9 mouse cellular contexts compared by ENCODE assay signal in the genomic region with DNA sequence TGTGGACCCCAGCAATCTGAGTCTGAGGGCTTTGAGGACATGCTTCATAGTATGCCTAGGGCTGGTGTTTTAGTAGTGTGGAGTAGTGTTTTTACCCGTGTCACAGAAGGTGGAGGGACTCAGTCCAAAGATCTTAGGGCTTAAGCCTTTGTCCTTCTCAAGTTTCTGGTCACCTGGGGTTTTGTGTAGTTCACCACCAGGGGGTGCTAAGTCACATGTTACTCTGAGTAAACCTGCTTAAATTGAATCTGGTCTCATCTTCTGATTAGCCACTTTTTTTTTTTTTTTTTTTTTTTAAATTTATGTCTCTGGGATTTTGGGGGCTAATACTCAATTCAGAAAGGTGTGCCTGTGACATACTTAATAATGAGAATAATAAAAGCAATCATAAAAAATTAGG. TPM values are rescaled to one million over a fixed set of nuclear protein-coding genes. Genes with fewer than 3 reads are reported as not detected.
DNase-seq lines count a peak whose midpoint lies in the region; ATAC-seq and TF ChIP-seq lines count a peak whose summit lies in the region.
"Had no signal": no experiment of that assay in that cellular context is flagged by ENCODE, and none has a peak within 500 bp of the region (broad histone marks: within the 10 kb centered on the region; RNA-seq: fewer than 3 reads in every experiment).

No protein-coding gene starts in this region.

- peak; percentile 60 for TF ChIP-seq CTCF in left cerebral cortex, adult 2 months (IDR thresholded peaks at IDR 0.05)

- no peak overlapping the region for H3K4me3 ChIP-seq in left cerebral cortex, adult 2 months

- peak; percentile 14 for DNase-seq in left cerebral cortex, adult 11 months (ENCODE audit: low spot score)
- no peak for DNase-seq in left cerebral cortex, adult 8-10 months (ENCODE audit: low spot score in 2 of 2)
- DNase-seq in MEL-GATA-1-ER (ENCODE audit: extremely low read depth, low read depth): peak; percentile 6
- peak; percentile 28 for DNase-seq in adrenal gland, postnatal 25 days
- peak; percentile 17 to 35 for DNase-seq in frontal cortex, postnatal 36 days (ENCODE audit: low spot score in 2 of 2)
- DNase-seq in left cerebral cortex, adult 2 months (ENCODE audit: extremely low spot score in 1 of 2, low spot score in 2 of 2): peak; percentile 18 to 30
- peak; percentile 11 for DNase-seq in ovary, postnatal 36 days (ENCODE audit: low spot score)

- intact Hi-C loops in left cerebral cortex, adult 2 months (cut with DNase I): loop anchor here (1.0 kb wide), 1 partner anchor 104 kb away; no protein-coding TSS in a partner anchor

- no peak for ATAC-seq in monocyte, adult 5-6 weeks (replicated peaks; ENCODE audit: insufficient number of reproducible peaks, low FRiP score, low TSS enrichment, poor library complexity, severe bottlenecking)

- no peak overlapping the region for H3K27ac ChIP-seq in left cerebral cortex, adult 2 months
- H3K27ac ChIP-seq: macrophage had no signal

RNA-seq across cellular contexts. Expression of a gene that starts 1.6 kb away (rescaled TPM):
- total RNA-seq in left cerebral cortex, adult 8-10 months (2022): not detected
- total RNA-seq in adrenal gland, postnatal 25 days (2021): not detected in 2 replicates
- not detected for total RNA-seq in left cerebral cortex, adult 2 months (2021)
- total RNA-seq in monocyte, adult 5-6 weeks (2017): not detected in 3 replicates

RNA-seq across cellular contexts. Expression of a gene that starts 10.2 kb away (rescaled TPM):
- not detected for total RNA-seq in left cerebral cortex, adult 8-10 months (2022)
- total RNA-seq in adrenal gland, postnatal 25 days (2021): not detected in 2 replicates
- total RNA-seq in left cerebral cortex, adult 2 months (2021): not detected
- total RNA-seq in monocyte, adult 5-6 weeks (2017): not detected in 3 replicates

RNA-seq across cellular contexts. Expression of a gene that starts 10.9 kb away (rescaled TPM):
- total RNA-seq in left cerebral cortex, adult 8-10 months (2022): not detected
- not detected in 2 replicates for total RNA-seq in adrenal gland, postnatal 25 days (2021)
- not detected for total RNA-seq in left cerebral cortex, adult 2 months (2021)
- total RNA-seq in monocyte, adult 5-6 weeks (2017): not detected in 3 replicates

RNA-seq across cellular contexts. Expression of a gene that starts 19.5 kb away (rescaled TPM):
- total RNA-seq in left cerebral cortex, adult 8-10 months (2022): not detected
- not detected in 2 replicates for total RNA-seq in adrenal gland, postnatal 25 days (2021)
- not detected for total RNA-seq in left cerebral cortex, adult 2 months (2021)
- total RNA-seq in monocyte, adult 5-6 weeks (2017): not detected in 3 replicates

RNA-seq across cellular contexts. Expression of a gene that starts 25.5 kb away (rescaled TPM):
- not detected for total RNA-seq in left cerebral cortex, adult 8-10 months (2022)
- total RNA-seq in adrenal gland, postnatal 25 days (2021): not detected in 2 replicates
- not detected for total RNA-seq in left cerebral cortex, adult 2 months (2021)
- total RNA-seq in monocyte, adult 5-6 weeks (2017): not detected in 3 replicates

Comparison
In these comparisons a context has a peak if more than half of its experiments do, and no peak if none do; other contexts are left out.
1. DNase-seq: peak in left cerebral cortex, adult 11 months (single experiment), MEL-GATA-1-ER (single experiment), adrenal gland, postnatal 25 days (single experiment), frontal cortex, postnatal 36 days (2 of 2), left cerebral cortex, adult 2 months (2 of 2) and ovary, postnatal 36 days (single experiment); none in left cerebral cortex, adult 8-10 months (0 of 2).